Mouse (Mus musculus): ENCODE data around the gene Lce3e.

GRCm38 (mm10) chr3:92991926-92992325 lies 25.1 kb downstream of the Lce3e start, which contains the start of gene Lce3f:
- TF ChIP-seq POLR2AphosphoS2 (IDR thresholded peaks at IDR 0.05; ENCODE audit: low read depth, low read length) = no peak
- TF ChIP-seq POLR2A (IDR thresholded peaks at IDR 0.05; ENCODE audit: low read depth, low read length) = no peak
- TF ChIP-seq MAX (IDR thresholded peaks at IDR 0.05; ENCODE audit: low read length) = no peak
- no peak for TF ChIP-seq CTCF (conservative IDR thresholded peaks at IDR 0.05 in 1 of 2, IDR thresholded peaks at IDR 0.05 in 1 of 2; ENCODE audit: low read depth in 2 of 2, low read length in 2 of 2)
- no peak for TF ChIP-seq EP300 (IDR thresholded peaks at IDR 0.05; ENCODE audit: low read length)
- TF ChIP-seq USF2 (conservative IDR thresholded peaks at IDR 0.05; ENCODE audit: low read depth, low read length) = no peak
- no peak for TF ChIP-seq CHD1 (IDR thresholded peaks at IDR 0.05; ENCODE audit: low read depth, low read length)
- no peak for TF ChIP-seq MAFK (IDR thresholded peaks at IDR 0.05; ENCODE audit: insufficient replicate concordance, low read length)
